Mouse (Mus musculus) cortical plate, adult 2 months (tissue): Measurements from ENCODE around the gene Mfsd14a. TPM values are rescaled to one million over a fixed set of nuclear protein-coding genes. Genes with fewer than 3 reads are reported as not detected.
"Not testable (repeated sequence)": the region's sequence is repeated elsewhere in the genome, so short reads cannot be mapped to it uniquely, and the experiment has no call there.

ENCODE experiments used
- H3K27ac ChIP-seq: fragments of 200-500 bp; 2 replicates; pipeline ENCODE4 v1.5.1; 2012; ENCODE audit warnings: low read length, control low read depth, inconsistent platforms; ENCODE audit not compliant: insufficient read depth
- H3K4me1 ChIP-seq: fragments of 200-500 bp; 2 replicates; pipeline ENCODE4 v1.6.1; 2011; ENCODE audit warnings: low read length; ENCODE audit not compliant: control insufficient read depth, insufficient read depth
- H3K4me3 ChIP-seq: fragments of 200-500 bp; 2 replicates; pipeline ENCODE4 v1.5.1; 2011; ENCODE audit warnings: mild to moderate bottlenecking, low read length, control low read depth; ENCODE audit not compliant: insufficient read depth
- CTCF ChIP-seq: fragments of 200-500 bp; IDR thresholded peaks from 2 replicates; pipeline ENCODE4 v1.5.1; 2011; ENCODE audit warnings: mild to moderate bottlenecking, control low read depth, low read length; ENCODE audit not compliant: insufficient read depth; ENCODE audit errors: extremely low read depth
- POLR2A ChIP-seq: fragments of 200-500 bp; IDR thresholded peaks from 2 replicates; pipeline ENCODE4 v1.6.1; 2011; ENCODE audit warnings: mild to moderate bottlenecking, low read length, control low read depth; ENCODE audit not compliant: insufficient read depth; ENCODE audit errors: extremely low read depth
- polyA plus RNA-seq: library from polyadenylated mRNA; depleted of rRNA; stranded (reverse); fragments of >200 nt; gene quantifications from 2 replicates; pipeline ENCODE4 v1.2.3, GENCODE M21; 2012

The Mfsd14a gene
- polyA plus RNA-seq, 1 experiment, result 48.1 TPM

DNA sequence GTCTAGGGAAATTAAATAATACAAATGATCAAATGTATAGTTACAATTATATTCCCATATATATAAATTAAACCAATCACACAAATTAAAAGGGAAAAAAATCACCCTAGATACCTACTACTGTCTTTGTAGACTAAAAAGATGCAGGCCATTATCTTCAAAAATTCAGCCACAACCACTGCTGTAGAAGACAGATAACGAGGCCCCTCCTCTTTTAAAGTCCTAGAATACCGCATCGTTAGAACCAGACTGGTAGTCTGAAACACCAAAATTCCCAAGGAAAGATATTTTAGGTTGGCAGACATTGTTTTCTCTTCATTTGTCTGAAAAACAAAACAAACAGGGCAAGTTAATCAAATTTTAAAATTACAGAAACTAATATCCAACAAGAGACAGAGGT, 31.8 kb upstream of the Mfsd14a start:
- H3K4me3 ChIP-seq, result no peak overlapping the region
- no peaks in the 10 kb centered on the region for H3K4me1 ChIP-seq
- TF ChIP-seq POLR2A, result no peak
- TF ChIP-seq CTCF, result no peak
- no peak overlapping the region for H3K27ac ChIP-seq

DNA sequence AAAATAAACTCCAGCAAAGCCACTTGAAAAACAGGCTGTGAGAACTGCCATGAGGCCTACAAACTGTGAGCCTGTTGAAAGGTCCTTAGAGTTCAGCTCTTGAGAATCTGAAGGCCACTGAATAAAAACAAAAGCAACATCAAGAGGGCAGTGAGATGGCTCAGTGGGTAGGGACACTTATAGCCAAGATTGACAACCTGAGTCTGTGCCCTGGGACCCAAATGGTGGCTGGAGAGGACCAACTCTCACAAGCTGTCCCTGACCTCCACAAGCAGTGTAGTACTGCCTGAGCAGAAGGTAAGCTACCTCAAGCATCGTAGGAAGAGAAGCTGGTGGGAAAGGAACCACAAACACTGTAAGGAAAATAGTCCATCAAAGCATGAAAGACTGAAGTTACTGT, 18.7 kb upstream of the Mfsd14a start, which contains the start of gene Gm43191:
Gene Gm43191 (minus strand): TSS at position 101 of the 400 bp plus-strand sequence.
- TF ChIP-seq POLR2A (no peak), CTCF (no peak)
- Histone ChIP-seq H3K4me1 (no peaks in the 10 kb centered on the region), H3K27ac (no peak within 1 kb of the TSS), H3K4me3 (no peak within 1 kb of the TSS)

DNA sequence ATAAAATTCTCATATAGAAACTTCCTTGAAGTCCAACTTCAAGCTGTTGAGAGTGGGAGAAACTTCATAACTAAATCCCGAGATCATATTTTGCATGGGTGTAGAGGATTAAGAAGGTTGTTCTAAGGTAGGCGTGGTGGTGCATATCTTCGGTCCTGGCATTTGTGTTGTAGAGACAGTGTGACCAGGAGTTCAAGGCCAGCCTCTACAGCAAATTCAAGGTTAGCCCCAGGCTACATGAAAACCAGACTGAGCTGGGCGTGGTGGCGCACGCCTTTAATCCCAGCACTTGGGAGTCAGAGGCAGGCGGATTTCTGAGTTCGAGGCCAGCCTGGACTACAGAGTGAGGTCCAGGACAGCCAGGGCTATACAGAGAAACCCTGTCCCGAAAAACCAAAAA, 1.8 kb upstream of the Mfsd14a start:
- H3K27ac ChIP-seq, H3K4me1 ChIP-seq, H3K4me3 ChIP-seq: not testable (repeated sequence)

DNA sequence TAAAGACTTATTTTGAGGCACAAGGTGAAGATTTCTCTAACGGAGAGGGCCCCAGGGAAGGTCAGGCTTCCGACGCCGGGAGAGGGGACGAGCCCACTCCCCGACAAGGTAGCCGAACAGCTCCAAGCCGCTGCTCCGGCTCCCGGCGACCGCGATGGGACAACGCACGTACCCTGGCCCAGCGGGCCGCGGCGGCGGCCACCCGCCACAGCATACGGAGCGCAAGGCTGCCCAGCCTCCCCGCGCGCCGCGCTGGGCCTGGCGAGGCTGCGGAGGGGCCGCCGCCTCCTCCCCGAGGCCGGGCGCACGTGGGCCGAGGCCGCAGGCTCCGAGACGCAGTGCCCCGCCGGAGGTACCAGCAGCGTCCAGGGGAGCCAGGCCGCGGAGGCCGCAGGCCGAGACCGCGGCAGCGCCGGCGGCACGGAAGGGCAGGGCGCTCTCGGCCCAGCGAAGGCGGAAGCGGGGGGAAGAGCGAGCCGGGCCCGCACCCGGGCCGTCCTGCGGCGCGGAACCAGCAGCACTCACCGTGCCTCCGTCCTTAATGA, 535 bp downstream of the Mfsd14a start:
- TF ChIP-seq CTCF (no peak), POLR2A (no peak)
- Histone ChIP-seq H3K4me3 (peak overlapping the region; percentile 64), H3K4me1 (peaks cover 7% of the 10 kb centered on the region), H3K27ac (peak overlapping the region; percentile 92)

DNA sequence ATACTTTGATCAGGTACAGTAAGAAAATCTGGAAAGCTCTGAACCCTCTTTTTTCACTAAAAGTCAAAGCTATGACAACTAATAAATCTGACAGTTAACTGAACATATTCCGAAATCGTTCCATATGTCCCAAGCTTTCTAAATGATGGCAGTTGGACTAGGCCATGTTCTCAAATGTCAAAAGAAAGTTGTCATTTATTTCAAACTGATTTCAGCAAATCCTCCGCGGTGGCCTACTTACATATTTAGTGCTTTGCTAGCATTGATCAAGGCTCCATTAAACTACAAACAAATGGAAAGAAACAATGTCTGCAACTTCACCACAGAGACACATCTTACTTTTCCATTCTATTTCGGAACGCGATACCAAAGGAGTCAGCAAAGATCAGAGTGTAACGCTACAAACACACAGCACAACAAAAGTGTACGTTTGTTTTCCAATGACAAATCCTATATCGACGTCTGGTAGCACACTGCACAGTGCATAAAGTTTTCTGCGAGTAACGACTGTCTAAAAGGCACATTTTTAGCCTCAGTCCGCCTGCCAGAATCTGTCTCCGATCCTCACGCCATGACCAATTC, 1.1 kb downstream of the Mfsd14a start:
- peak overlapping the region; percentile 64 for H3K4me3 ChIP-seq
- H3K4me1 ChIP-seq, result peaks cover 7% of the 10 kb centered on the region
- H3K27ac ChIP-seq, result peak overlapping the region; percentile 92
- TF ChIP-seq CTCF (no peak), POLR2A (no peak)

DNA sequence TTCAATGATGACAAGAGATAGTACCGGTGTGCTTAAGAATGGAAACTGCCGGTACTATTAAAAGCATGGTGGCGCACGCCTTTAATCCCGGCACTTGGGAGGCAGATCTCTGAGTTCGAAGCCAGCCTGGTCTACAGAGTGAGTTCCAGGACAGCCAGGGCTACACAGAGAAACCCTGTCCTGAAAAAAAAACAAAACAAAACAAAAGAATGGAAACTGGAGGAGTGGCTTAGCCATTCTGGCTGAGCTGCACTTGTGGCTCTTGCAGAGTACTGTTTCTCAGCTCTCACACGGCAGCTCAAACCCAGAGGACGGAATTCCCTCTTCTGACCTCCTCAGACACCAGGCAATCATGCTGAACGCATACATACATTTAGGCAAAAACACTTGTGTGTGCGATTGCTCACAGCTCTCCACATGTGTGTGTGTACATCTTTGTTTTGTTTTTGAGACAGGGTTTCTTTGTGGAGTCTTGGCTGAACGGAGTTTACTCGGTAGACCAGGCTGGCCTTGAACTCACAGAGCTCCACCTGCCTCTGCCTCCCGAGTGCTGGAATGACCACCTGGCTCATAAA, 2.5 kb downstream of the Mfsd14a start:
- TF ChIP-seq POLR2A (no peak), CTCF (no peak)
- peaks cover 9% of the 10 kb centered on the region for H3K4me1 ChIP-seq
- H3K27ac ChIP-seq, result no peak overlapping the region
- peak overlapping the region; percentile 64; the same call in 1 of the 2 replicates for H3K4me3 ChIP-seq

DNA sequence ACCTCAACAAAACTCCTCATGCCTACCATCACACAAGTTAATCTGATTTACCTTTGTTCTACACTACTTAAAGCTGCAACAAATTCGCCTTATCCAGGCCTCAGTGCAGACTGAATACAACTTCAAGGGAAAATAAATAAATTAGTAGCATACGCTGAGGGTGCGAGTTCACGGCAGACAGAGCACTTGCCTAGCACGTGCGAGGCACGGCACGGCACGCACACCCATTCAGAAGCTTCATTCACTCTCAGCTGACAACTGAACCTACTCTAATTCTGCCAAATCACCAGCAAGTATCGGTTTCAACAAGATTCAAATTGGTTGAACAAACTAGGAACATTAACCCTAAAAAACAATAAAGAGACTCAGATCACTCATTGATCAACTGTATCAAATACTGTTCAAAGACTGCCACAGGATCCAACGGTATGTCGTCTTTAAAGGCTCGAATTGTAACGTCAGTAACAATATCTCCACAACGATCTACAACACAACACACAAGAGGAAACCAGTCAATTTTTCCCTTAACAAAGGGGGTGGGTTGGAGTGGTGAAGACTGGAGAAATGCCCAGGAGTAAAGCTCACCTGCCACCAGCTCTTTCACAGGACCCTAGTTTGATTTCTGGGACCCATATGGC, 3.4 kb downstream of the Mfsd14a start:
- TF ChIP-seq CTCF, result no peak
- no peak for TF ChIP-seq POLR2A
- H3K27ac ChIP-seq, result no peak overlapping the region

DNA sequence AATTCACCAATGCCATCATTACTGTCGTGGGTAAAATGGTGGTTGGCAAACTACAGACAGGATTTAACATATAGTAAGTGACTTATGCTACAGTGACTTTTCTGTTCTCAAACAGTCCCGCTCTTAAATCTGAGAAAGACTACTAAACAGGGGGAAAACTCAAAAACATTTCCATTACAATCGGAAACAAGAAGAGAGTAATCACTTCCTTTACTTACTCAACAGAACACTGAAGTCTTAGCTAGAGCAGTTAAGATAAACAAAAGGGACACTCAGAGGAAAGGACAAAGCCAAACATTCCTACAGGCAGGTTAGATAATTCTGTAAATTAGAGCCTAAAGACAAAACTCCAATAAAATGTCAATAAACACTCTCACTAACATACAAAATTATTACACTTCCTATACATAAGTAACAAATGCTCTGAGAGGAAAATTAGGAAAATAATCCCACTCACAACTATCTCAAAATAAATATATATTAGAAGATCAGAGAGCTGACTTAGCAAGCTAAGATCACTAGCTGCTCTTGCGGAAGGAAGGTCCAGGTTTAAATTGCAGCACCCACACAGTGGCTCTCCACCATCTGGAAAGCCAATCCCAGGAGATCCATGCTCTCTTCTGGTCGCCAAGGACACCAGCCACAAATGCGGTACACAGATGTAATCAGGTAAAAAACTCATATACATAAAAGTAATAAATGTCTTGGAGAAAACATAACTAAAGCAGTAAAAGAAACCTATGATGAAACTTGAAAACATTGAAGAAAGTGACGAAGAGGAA, 6.1 kb downstream of the Mfsd14a start:
- Histone ChIP-seq H3K4me3 (no peak overlapping the region), H3K27ac (no peak overlapping the region), H3K4me1 (peaks cover 10% of the 10 kb centered on the region; the same call in 1 of the 2 replicates)
- TF ChIP-seq POLR2A, result no peak
- no peak for TF ChIP-seq CTCF

More for the DNA sequence above, 3.4 kb downstream of the Mfsd14a start:
- H3K4me1 ChIP-seq, result peaks cover 9% of the 10 kb centered on the region
- no peak overlapping the region for H3K4me3 ChIP-seq

DNA sequence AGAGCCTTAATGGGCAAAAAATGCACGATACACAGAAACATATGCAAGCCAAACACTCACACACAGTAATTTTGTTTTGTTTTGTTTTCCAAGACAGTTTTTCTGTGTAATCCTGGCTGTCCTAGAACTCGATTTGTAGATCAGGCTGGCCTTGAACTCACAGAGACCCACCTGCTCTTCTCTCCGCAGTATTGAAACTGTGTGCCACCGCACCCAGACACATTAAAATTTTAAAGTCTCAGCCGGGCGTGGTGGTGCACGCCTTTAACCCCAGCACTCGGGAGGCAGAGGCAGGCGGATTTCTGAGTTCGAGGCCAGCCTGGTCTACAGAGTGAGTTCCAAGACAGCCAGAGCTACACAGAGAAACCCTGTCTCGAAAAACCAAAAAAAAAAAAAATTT, 8.4 kb downstream of the Mfsd14a start:
- not testable (repeated sequence) for H3K4me1 ChIP-seq, H3K4me3 ChIP-seq, H3K27ac ChIP-seq
